Mouse (Mus musculus): ENCODE measurements around the gene Adgra1.

DNA sequence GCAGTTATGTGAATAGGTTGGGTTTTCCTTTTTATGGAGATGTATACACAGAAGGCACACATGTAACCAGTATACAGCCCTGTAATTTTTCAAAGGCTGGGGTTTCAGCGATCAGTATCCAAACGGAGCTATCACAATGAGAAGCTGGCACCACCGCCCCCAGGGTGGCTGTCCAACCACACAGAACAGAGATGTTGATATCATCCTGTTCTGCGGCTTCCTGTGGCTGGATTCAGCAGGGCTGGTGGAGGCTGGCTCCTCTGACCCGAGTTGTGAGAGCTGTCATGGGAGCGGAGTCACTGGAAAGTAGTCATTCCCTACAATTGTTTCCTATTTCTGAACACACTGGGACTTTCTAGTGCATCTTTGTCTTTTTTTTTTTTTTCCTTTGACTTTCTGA is 71.3 kb downstream of the Adgra1 start:
- no peak for TF ChIP-seq POLR2A (IDR thresholded peaks at IDR 0.05; ENCODE audit: insufficient read depth, low read length)
- TF ChIP-seq CTCF (IDR thresholded peaks at IDR 0.05; ENCODE audit: low read depth, low read length): no peak
